22 mouse cellular contexts compared by ENCODE assay signal in genomic region chr7:84285790-84286189, GRCm38 (mm10).
DNase-seq lines count a peak whose midpoint lies in the region; ATAC-seq lines count a peak whose summit lies in the region.
"Had no signal": no experiment of that assay in that cellular context is flagged by ENCODE, and none has a peak within 500 bp of the region (broad histone marks: within the 10 kb centered on the region; RNA-seq: fewer than 3 reads in every experiment).

No protein-coding gene starts in this region.

- H3K9ac ChIP-seq in forebrain, embryonic 13.5 days: no peak overlapping the region
- no peak overlapping the region for H3K9ac ChIP-seq in forebrain, embryonic 11.5 days (ENCODE audit: low read length)
- H3K9ac ChIP-seq: embryonic facial prominence, embryonic 13.5 days; heart, embryonic 13.5 days; hindbrain, embryonic 12.5 days had no signal

- H3K27ac ChIP-seq in forebrain, embryonic 13.5 days: peak overlapping the region; percentile 65
- no peak overlapping the region for H3K27ac ChIP-seq in forebrain, embryonic 11.5 days (ENCODE audit: low read depth, low read length)
- H3K27ac ChIP-seq: embryonic facial prominence, embryonic 13.5 days; gastrocnemius, adult 2 months; heart, embryonic 13.5 days; hindbrain, embryonic 12.5 days had no signal

- H3K4me1 ChIP-seq in forebrain, embryonic 13.5 days: no peaks in the 10 kb centered on the region; the same call in 1 of the 2 replicates
- H3K4me1 ChIP-seq in forebrain, embryonic 11.5 days (replicated peaks; ENCODE audit: control insufficient read depth, insufficient read depth, low read length): no peaks in the 10 kb centered on the region
- H3K4me1 ChIP-seq: embryonic facial prominence, embryonic 13.5 days; heart, embryonic 13.5 days; hindbrain, embryonic 12.5 days had no signal

- WGBS in forebrain, embryonic 13.5 days: 88% methylated on average over 7 of the region's 7 CpGs
- WGBS in forebrain, embryonic 11.5 days: 89% methylated on average over 7 of the region's 7 CpGs

- no peak overlapping the region for H3K4me3 ChIP-seq in forebrain, embryonic 13.5 days
- no peak overlapping the region for H3K4me3 ChIP-seq in forebrain, embryonic 11.5 days (ENCODE audit: low read depth, low read length)
- H3K4me3 ChIP-seq: embryonic facial prominence, embryonic 13.5 days; gastrocnemius, adult 2 months; heart, embryonic 13.5 days; hindbrain, embryonic 12.5 days had no signal

- no peak overlapping the region for H3K4me2 ChIP-seq in forebrain, embryonic 13.5 days
- no peak overlapping the region for H3K4me2 ChIP-seq in forebrain, embryonic 11.5 days (ENCODE audit: low read depth, low read length, severe bottlenecking)
- H3K4me2 ChIP-seq: embryonic facial prominence, embryonic 13.5 days; heart, embryonic 13.5 days; hindbrain, embryonic 12.5 days had no signal

- H3K36me3 ChIP-seq in forebrain, embryonic 13.5 days (ENCODE audit: poor library complexity, severe bottlenecking): peaks cover 66% of the 10 kb centered on the region
- peaks cover 4% of the 10 kb centered on the region; the same call in 1 of the 2 replicates for H3K36me3 ChIP-seq in forebrain, embryonic 11.5 days (ENCODE audit: control insufficient read depth, insufficient read depth, low read length)
- H3K36me3 ChIP-seq: G1E had no signal

- no peak for DNase-seq in forebrain, embryonic 11.5 days (ENCODE audit: low spot score)
- DNase-seq in frontal cortex, postnatal 10 days (ENCODE audit: low spot score in 2 of 2): no peak
- peak; percentile 60 for DNase-seq in brain, adult 2 months (ENCODE audit: low read depth, low spot score)
- DNase-seq in layer of hippocampus, adult 8-10 months (ENCODE audit: low spot score in 2 of 2): peak; percentile 48 to 49
- DNase-seq in adrenal gland, adult (ENCODE audit: inconsistent age in 2 of 2, low spot score in 1 of 2): no peak
- DNase-seq: adrenal gland, postnatal 10 days; B cell, adult 2 months; cerebellum, adult 18-20 months; cerebellum, adult 9-11 months; cerebellum, postnatal 36 days; gastrocnemius, adult 2 months; gastrocnemius, postnatal 25 days; heart, postnatal 36 days had no signal

- ATAC-seq in forebrain, embryonic 13.5 days: no peak
- no peak for ATAC-seq in forebrain, embryonic 11.5 days (replicated peaks; ENCODE audit: low FRiP score)
- peak; percentile 25; the same call in 1 of the 2 replicates for ATAC-seq in frontal cortex, adult (ENCODE audit: low TSS enrichment)
- ATAC-seq in inflammation-experienced regulatory T-cells, adult 6 months: no peak
- ATAC-seq: CD4-positive, CD25-positive, alpha-beta regulatory T cell, adult 4 months; hindbrain, embryonic 16.5 days had no signal

- no peaks in the 10 kb centered on the region for H3K9me3 ChIP-seq in forebrain, embryonic 13.5 days (replicated peaks)
- no peaks in the 10 kb centered on the region for H3K9me3 ChIP-seq in forebrain, embryonic 11.5 days (ENCODE audit: control insufficient read depth, low read length)
- H3K9me3 ChIP-seq: embryonic facial prominence, embryonic 13.5 days; G1E; heart, embryonic 13.5 days; hindbrain, embryonic 12.5 days had no signal

- no peaks in the 10 kb centered on the region for H3K27me3 ChIP-seq in forebrain, embryonic 13.5 days
- H3K27me3 ChIP-seq in forebrain, embryonic 11.5 days (ENCODE audit: control insufficient read depth, insufficient read depth, low read length): no peaks in the 10 kb centered on the region
- H3K27me3 ChIP-seq: embryonic facial prominence, embryonic 13.5 days; heart, embryonic 13.5 days; hindbrain, embryonic 12.5 days had no signal

Comparison
In these comparisons a context has a peak if more than half of its experiments do, and no peak if none do; other contexts are left out.
1. DNase-seq: peak in brain, adult 2 months (single experiment) and layer of hippocampus, adult 8-10 months (2 of 2); none in forebrain, embryonic 11.5 days (single experiment), frontal cortex, postnatal 10 days (0 of 2) and adrenal gland, adult (0 of 2).